Mouse (Mus musculus): ENCODE results near the gene Supt7l. TPM values are rescaled to one million over a fixed set of nuclear protein-coding genes. Genes with fewer than 3 reads are reported as not detected.

Supt7l gene
- 11.4 TPM for polyA plus RNA-seq (2014; fragmentation: Illumina TruSeq; extraction: RNeasy Lipid Tissue Mini Kit (QIAGEN cat#74804); ENCODE audit: low read depth, low replicate concordance)

DNA sequence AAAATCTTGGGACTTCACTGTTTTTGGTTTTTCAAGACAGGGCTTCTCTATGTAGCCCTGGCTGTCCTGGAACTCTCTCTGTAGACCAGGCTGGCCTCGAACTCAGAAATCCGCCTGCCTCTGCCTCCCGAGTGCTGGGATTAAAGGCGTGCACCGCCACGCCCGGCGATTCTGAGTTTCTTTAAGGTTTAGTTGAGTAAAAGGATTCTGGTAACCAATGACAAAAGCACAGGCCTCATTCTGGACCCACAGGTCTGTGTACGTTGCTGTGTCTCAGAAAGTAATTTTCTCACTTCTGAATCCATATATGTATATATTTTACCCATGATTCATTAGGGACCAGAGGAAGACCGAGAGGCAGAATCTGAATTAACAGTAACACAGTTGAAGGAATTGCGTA, at the start of gene Supt7l:
TSS of gene Supt7l (minus strand) at position 101 of the 400 bp plus-strand sequence.

GRCm38 (mm10) chr5:31526354-31527116, 1.1 kb downstream of the Supt7l start, which contains the start of gene Slc4a1ap:
Gene Slc4a1ap, plus strand, starts transcription at chr5:31526995.

DNA sequence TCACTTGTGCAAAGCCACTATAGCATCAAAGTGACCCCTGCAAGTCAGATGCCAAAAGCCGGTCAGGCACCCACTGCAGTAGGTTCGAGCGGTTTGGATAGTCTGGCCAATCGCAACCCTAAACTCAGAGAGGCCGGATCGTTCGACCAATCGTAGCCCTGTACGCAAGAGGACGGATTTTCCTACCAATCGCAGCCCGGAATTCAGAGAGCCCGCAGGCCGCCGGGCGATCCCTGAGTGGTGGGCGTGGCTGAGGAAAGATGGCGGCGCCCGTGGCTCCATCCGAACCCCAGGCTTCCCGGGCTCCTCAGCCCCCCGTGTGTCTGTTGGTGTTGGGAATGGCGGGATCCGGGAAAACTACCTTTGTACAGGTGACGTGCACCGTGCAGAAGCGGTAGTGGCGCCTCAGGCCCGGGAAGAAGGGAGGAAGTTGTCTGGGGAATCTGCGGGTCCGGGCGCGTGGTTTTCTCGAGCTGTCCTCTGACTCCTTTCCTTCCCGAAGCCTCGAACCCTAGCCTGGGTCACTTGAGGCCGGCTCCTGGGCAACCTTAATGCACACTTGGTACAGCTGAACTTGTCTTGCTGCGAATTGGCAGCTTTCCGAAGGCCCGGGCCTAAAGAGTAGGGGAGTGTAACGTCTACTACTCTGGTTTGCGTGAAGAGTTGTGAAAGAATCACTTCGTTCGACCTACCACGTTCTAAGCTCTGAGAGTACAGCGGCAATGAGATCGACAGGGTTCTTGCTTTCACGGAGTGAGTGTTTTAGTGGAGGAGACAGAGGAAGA, 32.9 kb downstream of the Supt7l start, which contains the start of gene Gpn1:
TSS of gene Gpn1 (plus strand) at position 229 of the 785 bp plus-strand sequence.

GRCm38 (mm10) chr5:31485440-31485839, 42.2 kb downstream of the Supt7l start, which contains the start of gene 4930548H24Rik:
Gene 4930548H24Rik, plus strand, starts transcription at chr5:31485740.

Other genes starting within 250 kb of the Supt7l start
- 11.8 TPM for gene Ift172, start 236.7 kb downstream of the Supt7l start, polyA plus RNA-seq (2014; fragmentation: Illumina TruSeq; extraction: RNeasy Lipid Tissue Mini Kit (QIAGEN cat#74804); ENCODE audit: low read depth, low replicate concordance)
- gene Fndc4, start 231.7 kb downstream of the Supt7l start, polyA plus RNA-seq (2014; fragmentation: Illumina TruSeq; extraction: RNeasy Lipid Tissue Mini Kit (QIAGEN cat#74804); ENCODE audit: low read depth, low replicate concordance): 1.7 TPM
- gene Gckr, start 230.4 kb downstream of the Supt7l start, polyA plus RNA-seq (2014; fragmentation: Illumina TruSeq; extraction: RNeasy Lipid Tissue Mini Kit (QIAGEN cat#74804); ENCODE audit: low read depth, low replicate concordance): not detected
- 23.8 TPM for gene Zfp512, start 75.4 kb downstream of the Supt7l start, polyA plus RNA-seq (2014; fragmentation: Illumina TruSeq; extraction: RNeasy Lipid Tissue Mini Kit (QIAGEN cat#74804); ENCODE audit: low read depth, low replicate concordance)
- gene 4930548H24Rik, start 42.1 kb downstream of the Supt7l start, polyA plus RNA-seq (2014; fragmentation: Illumina TruSeq; extraction: RNeasy Lipid Tissue Mini Kit (QIAGEN cat#74804); ENCODE audit: low read depth, low replicate concordance): not detected
- 18.3 TPM for gene Gpn1, start 33.1 kb downstream of the Supt7l start, polyA plus RNA-seq (2014; fragmentation: Illumina TruSeq; extraction: RNeasy Lipid Tissue Mini Kit (QIAGEN cat#74804); ENCODE audit: low read depth, low replicate concordance)
- gene Slc4a1ap, start 812 bp downstream of the Supt7l start, polyA plus RNA-seq (2014; fragmentation: Illumina TruSeq; extraction: RNeasy Lipid Tissue Mini Kit (QIAGEN cat#74804); ENCODE audit: low read depth, low replicate concordance): 51.6 TPM
- gene Mrpl33, start 69.1 kb upstream of the Supt7l start, polyA plus RNA-seq (2014; fragmentation: Illumina TruSeq; extraction: RNeasy Lipid Tissue Mini Kit (QIAGEN cat#74804); ENCODE audit: low read depth, low replicate concordance): 79.1 TPM
- 8.3 TPM for gene Rbks, start 169.8 kb upstream of the Supt7l start, polyA plus RNA-seq (2014; fragmentation: Illumina TruSeq; extraction: RNeasy Lipid Tissue Mini Kit (QIAGEN cat#74804); ENCODE audit: low read depth, low replicate concordance)
- 66.4 TPM for gene Babam2, start 169.9 kb upstream of the Supt7l start, polyA plus RNA-seq (2014; fragmentation: Illumina TruSeq; extraction: RNeasy Lipid Tissue Mini Kit (QIAGEN cat#74804); ENCODE audit: low read depth, low replicate concordance)